Mouse (Mus musculus): ENCODE data around the gene Rhox3h. TPM values are rescaled to one million over a fixed set of nuclear protein-coding genes. Genes with fewer than 3 reads are reported as not detected.

The Rhox3h gene
- not detected for polyA plus RNA-seq (2017; shearing (Covaris generic))

GRCm38 (mm10) chrX:37668664-37669063 is at the start of gene Rhox3h:
Gene Rhox3h (minus strand): TSS chrX:37668764.

GRCm38 (mm10) chrX:37673177-37673576 is 4.6 kb upstream of the Rhox3h start, which contains the start of gene Rhox2h:
Gene Rhox2h (minus strand): TSS chrX:37673277.

GRCm38 (mm10) chrX:37651227-37651626 is 17.3 kb downstream of the Rhox3h start, which contains the start of gene Rhox4g:
Gene Rhox4g (minus strand): TSS chrX:37651327.

GRCm38 (mm10) chrX:37643370-37643769 is 25.2 kb downstream of the Rhox3h start, which contains the start of gene Rhox2g:
Gene Rhox2g (minus strand): TSS chrX:37643470.

GRCm38 (mm10) chrX:37628512-37628911 is 40.1 kb downstream of the Rhox3h start, which contains the start of gene Rhox3g:
Gene Rhox3g (minus strand): TSS chrX:37628612.

Other genes starting within 250 kb of the Rhox3h start
- gene Rhox4b, start 236.3 kb downstream of the Rhox3h start, polyA plus RNA-seq (2017; shearing (Covaris generic)), result not detected
- not detected for gene Rhox2c, start 215.1 kb downstream of the Rhox3h start, polyA plus RNA-seq (2017; shearing (Covaris generic))
- gene Rhox3c, start 210.2 kb downstream of the Rhox3h start, polyA plus RNA-seq (2017; shearing (Covaris generic)), result not detected
- not detected for gene Rhox4c, start 188.4 kb downstream of the Rhox3h start, polyA plus RNA-seq (2017; shearing (Covaris generic))
- gene Rhox2d, start 175.3 kb downstream of the Rhox3h start, polyA plus RNA-seq (2017; shearing (Covaris generic)), result not detected
- gene Rhox4d, start 154.4 kb downstream of the Rhox3h start, polyA plus RNA-seq (2017; shearing (Covaris generic)), result 0.17 TPM
- not detected for gene Rhox2e, start 138.3 kb downstream of the Rhox3h start, polyA plus RNA-seq (2017; shearing (Covaris generic))
- gene Rhox3e, start 126.7 kb downstream of the Rhox3h start, polyA plus RNA-seq (2017; shearing (Covaris generic)), result not detected
- gene Rhox4e, start 111.4 kb downstream of the Rhox3h start, polyA plus RNA-seq (2017; shearing (Covaris generic)), result not detected
- gene Rhox2f, start 97.4 kb downstream of the Rhox3h start, polyA plus RNA-seq (2017; shearing (Covaris generic)), result not detected
- gene Rhox3f, start 87.8 kb downstream of the Rhox3h start, polyA plus RNA-seq (2017; shearing (Covaris generic)), result not detected
- not detected for gene Rhox4f, start 61.1 kb downstream of the Rhox3h start, polyA plus RNA-seq (2017; shearing (Covaris generic))
- gene Rhox3g, start 40.2 kb downstream of the Rhox3h start, polyA plus RNA-seq (2017; shearing (Covaris generic)), result not detected
- gene Rhox2g, start 25.3 kb downstream of the Rhox3h start, polyA plus RNA-seq (2017; shearing (Covaris generic)), result not detected
- not detected for gene Rhox4g, start 17.4 kb downstream of the Rhox3h start, polyA plus RNA-seq (2017; shearing (Covaris generic))
- gene Rhox2h, start 4.5 kb upstream of the Rhox3h start, polyA plus RNA-seq (2017; shearing (Covaris generic)), result not detected
- not detected for gene Rhox5, start 136.1 kb upstream of the Rhox3h start, polyA plus RNA-seq (2017; shearing (Covaris generic))
- gene Rhox6, start 158.1 kb upstream of the Rhox3h start, polyA plus RNA-seq (2017; shearing (Covaris generic)), result not detected
- gene Rhox7a, start 162.9 kb upstream of the Rhox3h start, polyA plus RNA-seq (2017; shearing (Covaris generic)), result not detected
- gene Rhox8, start 210.2 kb upstream of the Rhox3h start, polyA plus RNA-seq (2017; shearing (Covaris generic)), result not detected
- gene Rhox7b, start 228.5 kb upstream of the Rhox3h start, polyA plus RNA-seq (2017; shearing (Covaris generic)), result not detected
- not detected for gene Rhox9, start 233.0 kb upstream of the Rhox3h start, polyA plus RNA-seq (2017; shearing (Covaris generic))

Data from CD4-positive, CD25-positive, alpha-beta regulatory T cell, adult 9 weeks (primary cell).